Mouse (Mus musculus) ES-E14 (cell line): ENCODE results near the gene H2-Ob.

Experiments used
- CHD2 ChIP-seq: IDR thresholded peaks from 2 replicates; pipeline ENCODE4 v1.6.1; 2014; ENCODE audit warnings: mild to moderate bottlenecking, low read depth, low read length, inconsistent platforms
- HCFC1 ChIP-seq: IDR thresholded peaks from 2 replicates; pipeline ENCODE4 v1.6.1; 2012; ENCODE audit warnings: low read length, inconsistent platforms, borderline replicate concordance; ENCODE audit not compliant: insufficient read depth
- MAFK ChIP-seq: IDR thresholded peaks from 2 replicates; pipeline ENCODE4 v1.6.1; 2014; ENCODE audit warnings: mild to moderate bottlenecking, low read depth, low read length, inconsistent platforms; ENCODE audit not compliant: insufficient read depth
- ZC3H11A ChIP-seq: IDR thresholded peaks from 2 replicates; pipeline ENCODE4 v1.6.1; 2012; ENCODE audit warnings: low read depth, mild to moderate bottlenecking, inconsistent platforms, low read length, borderline replicate concordance
- ZNF384 ChIP-seq: IDR thresholded peaks from 2 replicates; pipeline ENCODE4 v1.6.1; 2012; ENCODE audit warnings: low read depth, low read length, inconsistent platforms

DNA sequence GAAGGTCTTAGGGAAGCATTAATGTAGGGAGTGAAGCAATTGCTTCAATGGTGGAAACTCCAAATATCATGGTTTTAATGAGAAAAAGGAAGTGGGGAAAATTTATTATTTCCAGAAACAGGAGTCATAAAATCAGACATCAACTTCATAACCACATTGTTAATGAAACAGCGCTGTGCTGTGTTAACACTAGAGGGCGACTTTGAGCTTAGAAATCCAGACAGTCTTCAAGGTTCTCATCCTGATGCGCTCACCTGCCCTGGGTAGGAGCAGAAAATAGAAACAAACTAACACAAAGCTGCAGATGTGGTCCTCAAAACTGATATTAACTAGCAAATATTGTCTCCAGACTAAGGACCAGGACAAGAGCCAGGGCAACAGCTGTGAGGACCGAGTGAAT, 11.2 kb downstream of the H2-Ob start:
- TF ChIP-seq MAFK (no peak), ZC3H11A (no peak), CHD2 (no peak), HCFC1 (no peak), ZNF384 (no peak)
